27 mouse cellular contexts compared by ENCODE assay signal in genomic region chr2:127619311-127619710, GRCm38 (mm10). TPM values are rescaled to one million over a fixed set of nuclear protein-coding genes. Genes with fewer than 3 reads are reported as not detected.
DNase-seq lines count a peak whose midpoint lies in the region; ATAC-seq and TF ChIP-seq lines count a peak whose summit lies in the region.
"Had no signal": no experiment of that assay in that cellular context is flagged by ENCODE, and none has a peak within 500 bp of the region (broad histone marks: within the 10 kb centered on the region; RNA-seq: fewer than 3 reads in every experiment).

No protein-coding gene starts in this region.

- no peak for TF ChIP-seq CTCF in kidney, adult 2 months (conservative IDR thresholded peaks at IDR 0.05; ENCODE audit: insufficient read depth, insufficient read length, low read depth, low read length)

- no peak for TF ChIP-seq POLR2A in kidney, adult 2 months (IDR thresholded peaks at IDR 0.05; ENCODE audit: low read depth, low read length)

- no peak overlapping the region for H3K9ac ChIP-seq in kidney, embryonic 15.5 days
- H3K9ac ChIP-seq: embryonic facial prominence, embryonic 13.5 days; embryonic facial prominence, embryonic 15.5 days; forebrain, embryonic 12.5 days had no signal

- no peaks in the 10 kb centered on the region for H3K36me3 ChIP-seq in kidney, adult 2 months (ENCODE audit: control insufficient read depth, insufficient read depth, low read length)
- no peaks in the 10 kb centered on the region for H3K36me3 ChIP-seq in kidney, embryonic 15.5 days
- H3K36me3 ChIP-seq: embryonic facial prominence, embryonic 13.5 days; embryonic facial prominence, embryonic 15.5 days; forebrain, embryonic 10.5 days; forebrain, embryonic 12.5 days; G1E had no signal

- no peak overlapping the region for H3K4me2 ChIP-seq in kidney, embryonic 15.5 days
- H3K4me2 ChIP-seq: embryonic facial prominence, embryonic 13.5 days; embryonic facial prominence, embryonic 15.5 days; forebrain, embryonic 12.5 days had no signal

- ATAC-seq in kidney, embryonic 15.5 days (replicated peaks; ENCODE audit: low FRiP score): no peak
- ATAC-seq: CD4-positive, CD25-positive, alpha-beta regulatory T cell, adult 4 months; forebrain, embryonic 14.5 days; forebrain, embryonic 16.5 days; Patski had no signal

- no peak for DNase-seq in kidney, adult 2 months
- peak; percentile 35 for DNase-seq in 416B (ENCODE audit: low read depth)
- peak; percentile 60 for DNase-seq in T-cell, adult 2 months (ENCODE audit: low spot score)
- DNase-seq in ovary, postnatal 14 days (ENCODE audit: low spot score): no peak
- no peak for DNase-seq in frontal cortex, postnatal 10 days (ENCODE audit: low spot score in 2 of 2)
- DNase-seq: adrenal gland, adult 2 months; adrenal gland, postnatal 10 days; adrenal gland, postnatal 25 days; cerebellum, adult 11 months; cerebellum, adult 18-20 months; cerebellum, adult 8-10 months; cerebellum, adult 9-11 months; cerebellum, postnatal 14 days; cerebellum, postnatal 36 days; embryo, embryonic 11 days had no signal

- H3K27me3 ChIP-seq in kidney, adult 2 months (replicated peaks; ENCODE audit: control insufficient read depth, insufficient read depth, low read length): 0 out of 2 replicates have a peak, but pooled peaks cover 1% of the 10 kb centered on the region
- H3K27me3 ChIP-seq in kidney, embryonic 15.5 days: no peaks in the 10 kb centered on the region
- H3K27me3 ChIP-seq: CH12.LX; embryonic facial prominence, embryonic 13.5 days; forebrain, embryonic 12.5 days; Patski had no signal

- 87% methylated on average over 3 of the region's 3 CpGs for WGBS in kidney, adult 2 months
- 88% methylated on average over 3 of the region's 3 CpGs for WGBS in kidney, embryonic 15.5 days

- H3K9me3 ChIP-seq in kidney, embryonic 15.5 days (replicated peaks): no peaks in the 10 kb centered on the region
- H3K9me3 ChIP-seq: embryonic facial prominence, embryonic 13.5 days; embryonic facial prominence, embryonic 15.5 days; forebrain, embryonic 10.5 days; forebrain, embryonic 12.5 days; G1E had no signal

- peaks cover 6% of the 10 kb centered on the region; the same call in 1 of the 2 replicates for H3K4me1 ChIP-seq in kidney, adult 2 months (ENCODE audit: control insufficient read depth, insufficient read depth, low read length)
- 0 out of 2 replicates have a peak, but pooled peaks cover 4% of the 10 kb centered on the region for H3K4me1 ChIP-seq in kidney, embryonic 15.5 days
- H3K4me1 ChIP-seq: embryonic facial prominence, embryonic 13.5 days; embryonic facial prominence, embryonic 15.5 days; forebrain, embryonic 10.5 days; forebrain, embryonic 12.5 days had no signal

- H3K27ac ChIP-seq in kidney, adult 2 months (ENCODE audit: insufficient read depth, low read depth, low read length): peak overlapping the region; percentile 52; the same call in 1 of the 2 replicates
- no peak overlapping the region for H3K27ac ChIP-seq in kidney, embryonic 15.5 days
- H3K27ac ChIP-seq: embryonic facial prominence, embryonic 13.5 days; embryonic facial prominence, embryonic 15.5 days; forebrain, embryonic 10.5 days; forebrain, embryonic 12.5 days had no signal

- no peak overlapping the region for H3K4me3 ChIP-seq in kidney, adult 2 months (ENCODE audit: insufficient read depth, low read depth, low read length)
- H3K4me3 ChIP-seq in kidney, embryonic 15.5 days (replicated peaks): no peak overlapping the region
- H3K4me3 ChIP-seq: embryonic facial prominence, embryonic 13.5 days; embryonic facial prominence, embryonic 15.5 days; erythroblast, embryonic 14.5 days; forebrain, embryonic 10.5 days; forebrain, embryonic 12.5 days had no signal

RNA-seq across cellular contexts. Expression of gene Mrps5, which starts 32.3 kb away (rescaled TPM):
- 72.0 and 90.4 TPM in 2 replicates for polyA plus RNA-seq in kidney, adult 2 months (2012; rRNA removed)
- polyA plus RNA-seq in kidney, embryonic 15.5 days (2015; fragmentation: Nextera tagmentation; extraction: Ambion mirVana): 150 and 161 TPM in 2 replicates

RNA-seq across cellular contexts. Expression of gene Zfp661, which starts 32.4 kb away (rescaled TPM):
- polyA plus RNA-seq in kidney, adult 2 months (2012; rRNA removed): 3.1 and 4.1 TPM in 2 replicates
- polyA plus RNA-seq in kidney, embryonic 15.5 days (2015; fragmentation: Nextera tagmentation; extraction: Ambion mirVana): 4.5 and 5.1 TPM in 2 replicates
- polyA plus RNA-seq: erythroblast, embryonic 14.5 days had no signal

RNA-seq across cellular contexts. Expression of gene Mal, which starts 37.2 kb away (rescaled TPM):
- polyA plus RNA-seq in kidney, adult 2 months (2012; rRNA removed): 91.2 and 91.5 TPM in 2 replicates
- polyA plus RNA-seq in kidney, embryonic 15.5 days (2015; fragmentation: Nextera tagmentation; extraction: Ambion mirVana): 38.4 and 47.3 TPM in 2 replicates
- polyA plus RNA-seq: CD4-positive, CD25-positive, alpha-beta regulatory T cell, adult 4 months; erythroblast, embryonic 14.5 days; G1E had no signal

Comparison
In these comparisons a context has a peak if more than half of its experiments do, and no peak if none do; other contexts are left out.
1. DNase-seq: peak in 416B (single experiment) and T-cell, adult 2 months (single experiment); none in kidney, adult 2 months (single experiment), ovary, postnatal 14 days (single experiment) and frontal cortex, postnatal 10 days (0 of 2).